Mouse (Mus musculus) forebrain, postnatal 0 days (tissue): ENCODE measurements around the gene Lgr6. TPM values are rescaled to one million over a fixed set of nuclear protein-coding genes. Genes with fewer than 3 reads are reported as not detected.

Experiments
- ATAC-seq: fragments of 200-750 bp; cut with Nextera tagmentation; 2 replicates; pipeline ENCODE4 v1.8.0; 2017; ENCODE audit warnings: mild to moderate bottlenecking, moderate library complexity
- DNase-seq: peaks from one replicate; pipeline ENCODE4 v3.0.0-alpha.2; 2015
- H3K27ac ChIP-seq: fragments of 300-500 bp; sonication (generic); 2 replicates; pipeline ENCODE4 v1.5.1; 2014; ENCODE audit warnings: low read depth, mild to moderate bottlenecking, antibody characterized with exemption, low read length, moderate library complexity, mixed read lengths
- H3K27me3 ChIP-seq: fragments of 300-500 bp; sonication (generic); 2 replicates; pipeline ENCODE4 v1.6.1; 2014; ENCODE audit warnings: mild to moderate bottlenecking, low read length, mixed read lengths; ENCODE audit not compliant: insufficient read depth
- H3K36me3 ChIP-seq: fragments of 300-500 bp; sonication (generic); 2 replicates; pipeline ENCODE4 v1.6.1; 2014; ENCODE audit warnings: mild to moderate bottlenecking, moderate library complexity; ENCODE audit not compliant: insufficient read depth
- H3K4me1 ChIP-seq: fragments of 300-500 bp; sonication (generic); 2 replicates; pipeline ENCODE4 v1.6.1; 2014; ENCODE audit warnings: antibody characterized with exemption; ENCODE audit not compliant: insufficient read depth
- H3K4me2 ChIP-seq: fragments of 300-500 bp; sonication (generic); 2 replicates; pipeline ENCODE4 v1.6.1; 2014; ENCODE audit warnings: low read depth, mild to moderate bottlenecking, moderate library complexity
- H3K4me3 ChIP-seq: fragments of 300-500 bp; sonication (generic); 2 replicates; pipeline ENCODE4 v1.5.1; 2014; ENCODE audit warnings: low read depth, low read length, mixed read lengths
- H3K9ac ChIP-seq: fragments of 300-500 bp; sonication (generic); 2 replicates; pipeline ENCODE4 v1.6.1; 2014; ENCODE audit warnings: mild to moderate bottlenecking
- H3K9me3 ChIP-seq: fragments of 300-500 bp; sonication (generic); 2 replicates; pipeline ENCODE4 v1.6.1; 2016; ENCODE audit warnings: low read length
- CTCF ChIP-seq: sonication (generic); IDR thresholded peaks from 2 replicates; pipeline ENCODE4 v1.5.1; 2016; ENCODE audit warnings: antibody characterized with exemption, control low read depth, low read depth
- WGBS: fragments of 180-500 bp; shearing (Covaris S2); extraction: QIAGEN DNeasy Blood & Tissue Kit; methylation state at CpG from one replicate; pipeline ENCODE4 v1.1.7; 2014; 5-methylcytosine and 5-hydroxymethylcytosine counted together
- polyA plus RNA-seq: library from polyadenylated mRNA; unstranded; fragments of >200 nt; fragmentation: Nextera tagmentation; extraction: Ambion mirVana; gene quantifications from 2 replicates; pipeline ENCODE4 v1.2.1, GENCODE M21; 2015
- total RNA-seq: library from RNA; depleted of rRNA; stranded (reverse); fragments of >200 nt; gene quantifications from 2 replicates; pipeline ENCODE4 v1.2.3, GENCODE M21; 2014

The Lgr6 gene
- total and polyA plus RNA-seq, 2 experiments from 2014 or later, result 1.6 to 2.8 TPM

- H3K36me3 ChIP-seq, result no peaks in the 10 kb centered on the region
- WGBS, result 38% methylated on average over 7 of the region's 7 CpGs
- DNase-seq, result no peak
Measured at GRCm38 (mm10) chr1:135005696-135006095, 99.4 kb downstream of the Lgr6 start.

DNA sequence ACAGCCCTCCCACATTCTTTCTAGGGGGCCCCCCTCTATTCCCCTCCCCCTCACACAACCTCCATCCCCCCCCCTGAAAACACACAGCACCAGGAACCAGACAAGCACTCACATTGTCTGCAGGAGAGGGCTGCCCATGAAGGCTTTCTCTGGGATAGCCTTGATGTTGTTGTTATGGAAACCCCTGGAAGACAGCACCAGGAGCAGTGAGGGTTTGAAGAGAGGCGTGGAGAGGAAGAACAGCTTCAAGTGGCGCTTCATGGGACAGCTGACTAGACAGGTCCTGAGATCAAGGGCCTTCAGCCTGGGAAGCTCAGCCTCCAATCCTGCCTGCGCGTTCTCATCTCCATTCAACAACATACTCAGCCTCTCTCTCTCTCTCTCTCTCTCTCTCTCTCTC lies 101.7 kb downstream of the Lgr6 start:
- 31% methylated on average over 4 of the region's 4 CpGs for WGBS
- TF ChIP-seq CTCF, result no peak
- peak; percentile 74 for ATAC-seq
- no peak overlapping the region for H3K4me2 ChIP-seq
- no peak overlapping the region for H3K4me3 ChIP-seq
- no peaks in the 10 kb centered on the region for H3K4me1 ChIP-seq
- no peak overlapping the region for H3K9ac ChIP-seq
- no peak for DNase-seq
- no peaks in the 10 kb centered on the region for H3K36me3 ChIP-seq
- no peaks in the 10 kb centered on the region for H3K9me3 ChIP-seq
- H3K27me3 ChIP-seq, result no peaks in the 10 kb centered on the region
- no peak overlapping the region for H3K27ac ChIP-seq

More at GRCm38 (mm10) chr1:135005696-135006095, 99.4 kb downstream of the Lgr6 start:
- no peak for TF ChIP-seq CTCF
- Histone ChIP-seq H3K9ac (no peak overlapping the region), H3K9me3 (no peaks in the 10 kb centered on the region), H3K27ac (no peak overlapping the region), H3K4me2 (no peak overlapping the region), H3K4me1 (no peaks in the 10 kb centered on the region), H3K4me3 (no peak overlapping the region), H3K27me3 (no peaks in the 10 kb centered on the region)
- no peak for ATAC-seq

- Histone ChIP-seq H3K27ac (no peak overlapping the region), H3K9me3 (no peaks in the 10 kb centered on the region), H3K4me1 (no peaks in the 10 kb centered on the region), H3K36me3 (no peaks in the 10 kb centered on the region), H3K4me2 (no peak overlapping the region), H3K27me3 (no peaks in the 10 kb centered on the region), H3K4me3 (no peak overlapping the region), H3K9ac (no peak overlapping the region)
- DNase-seq (no peak), ATAC-seq (no peak)
- no peak for TF ChIP-seq CTCF
- WGBS, result 92% methylated on average over 9 of the region's 9 CpGs
Measured at GRCm38 (mm10) chr1:135000527-135000926, 104.5 kb downstream of the Lgr6 start.

- 71% methylated on average over 8 of the region's 8 CpGs for whole genome bisulfite sequencing
- 0 out of 2 replicates have a peak, but pooled peaks have one; percentile 14 for ATAC-seq
- H3K36me3 ChIP-seq, result no peaks in the 10 kb centered on the region
Measured at GRCm38 (mm10) chr1:134998231-134998630, 106.8 kb downstream of the Lgr6 start.

DNA sequence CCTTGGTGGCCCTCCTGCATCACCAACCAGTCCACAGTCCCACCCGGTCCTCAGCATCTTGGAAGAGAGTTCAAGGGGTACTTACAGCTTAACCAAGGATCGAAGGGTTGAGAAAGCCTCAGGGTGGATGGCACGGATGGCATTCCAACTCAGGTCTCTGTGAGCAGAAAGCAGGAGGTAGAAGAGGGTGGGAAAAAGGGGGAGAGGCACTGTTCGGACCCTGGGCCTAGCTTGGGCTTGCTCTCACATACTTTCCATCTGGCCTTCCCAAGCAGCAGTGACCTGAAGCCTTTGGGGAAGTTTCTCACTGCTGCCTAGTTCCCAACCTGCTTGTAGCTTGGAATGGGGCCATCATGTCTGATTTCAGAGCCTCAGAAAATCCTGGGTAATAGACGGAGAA lies 107.5 kb downstream of the Lgr6 start:
- Histone ChIP-seq H3K27me3 (no peaks in the 10 kb centered on the region), H3K36me3 (no peaks in the 10 kb centered on the region), H3K4me3 (no peak overlapping the region), H3K4me2 (no peak overlapping the region), H3K4me1 (no peaks in the 10 kb centered on the region), H3K9me3 (no peaks in the 10 kb centered on the region), H3K9ac (no peak overlapping the region), H3K27ac (no peak overlapping the region)
- ATAC-seq (no peak), DNase-seq (no peak)
- WGBS, result 80% methylated on average over 5 of the region's 5 CpGs
- TF ChIP-seq CTCF, result no peak

More at GRCm38 (mm10) chr1:134998231-134998630, 106.8 kb downstream of the Lgr6 start:
- H3K9me3 ChIP-seq, result no peaks in the 10 kb centered on the region
- TF ChIP-seq CTCF, result no peak
- H3K4me3 ChIP-seq, result no peak overlapping the region
- DNase-seq, result no peak
- no peak overlapping the region for H3K9ac ChIP-seq
- H3K4me2 ChIP-seq, result no peak overlapping the region
- no peak overlapping the region for H3K27ac ChIP-seq
- H3K27me3 ChIP-seq, result no peaks in the 10 kb centered on the region
- H3K4me1 ChIP-seq, result no peaks in the 10 kb centered on the region

DNA sequence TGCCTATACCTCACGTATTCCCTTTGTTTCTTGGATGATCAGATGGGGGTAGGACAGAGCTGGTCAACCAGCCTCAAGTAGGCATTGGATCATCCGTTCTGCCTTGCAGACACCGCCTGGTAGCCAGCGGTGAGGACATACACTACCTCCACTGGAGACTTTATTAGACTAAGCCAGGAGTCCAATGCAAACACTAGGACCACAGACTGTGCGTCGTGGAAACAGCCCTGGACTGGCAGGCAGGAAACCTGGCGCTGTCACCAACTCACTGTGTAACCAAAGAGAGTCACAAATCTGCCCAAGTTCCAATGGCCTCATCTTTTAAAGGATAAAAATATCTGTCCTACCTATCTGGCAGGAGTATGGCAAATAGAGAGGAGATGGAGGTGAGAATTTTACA lies 108.6 kb downstream of the Lgr6 start:
- Histone ChIP-seq H3K4me3 (no peak overlapping the region), H3K9me3 (no peaks in the 10 kb centered on the region), H3K36me3 (no peaks in the 10 kb centered on the region), H3K4me1 (no peaks in the 10 kb centered on the region), H3K4me2 (no peak overlapping the region), H3K27me3 (no peaks in the 10 kb centered on the region), H3K9ac (no peak overlapping the region), H3K27ac (no peak overlapping the region)
- DNase-seq, result no peak
- no peak for ATAC-seq
- TF ChIP-seq CTCF, result no peak
- 86% methylated on average over 7 of the region's 7 CpGs for WGBS

- no peak overlapping the region for H3K9ac ChIP-seq
- H3K27me3 ChIP-seq, result no peaks in the 10 kb centered on the region
- H3K9me3 ChIP-seq, result no peaks in the 10 kb centered on the region
- 25% methylated on average over 1 of the region's 1 CpGs for WGBS
- ATAC-seq (no peak), DNase-seq (no peak)
- no peak overlapping the region for H3K4me3 ChIP-seq
- no peak overlapping the region for H3K27ac ChIP-seq
- TF ChIP-seq CTCF, result no peak
- no peak overlapping the region for H3K4me2 ChIP-seq
- no peaks in the 10 kb centered on the region for H3K36me3 ChIP-seq
- H3K4me1 ChIP-seq, result no peaks in the 10 kb centered on the region
Measured at GRCm38 (mm10) chr1:134995954-134996353, 109.1 kb downstream of the Lgr6 start.
